Mouse (Mus musculus) left cerebral cortex, postnatal 10 days (tissue): ENCODE results near the gene Alg2. TPM values are rescaled to one million over a fixed set of nuclear protein-coding genes. Genes with fewer than 3 reads are reported as not detected.

Experiments
- DNase-seq, 2 experiments: peaks; one replicate each; pipeline ENCODE4 v3.0.0; 2021 to 2022; ENCODE audit warnings: low spot score in 2 of 2, mixed read lengths in 1 of 2; ENCODE audit errors: extremely low spot score in 1 of 2
- intact Hi-C: fragments of 180-260 bp; cut with DNase I; formaldehyde crosslinking; loops from one replicate; pipeline ENCODE4 v1.15.1; 2025
- total RNA-seq, 2 experiments: library from RNA; stranded (reverse); gene quantifications; 2 replicates each; pipeline ENCODE4 v1.2.3; 2021

The Alg2 gene
- total RNA-seq: 100 to 1,000 TPM; 166 to 168 TPM

- DNase-seq: peak; percentile 94 to 99
- intact Hi-C loops: no loop called here
These were observed at the start of gene Alg2, which contains the start of gene Sec61b for GRCm38 (mm10) chr4:47473968-47474729. Gene Alg2, minus strand, starts transcription at chr4:47474333. Gene Sec61b, plus strand, starts transcription at chr4:47474658.

GRCm38 (mm10) chr4:47521884-47522605 lies 47.9 kb upstream of the Alg2 start:
- intact Hi-C loops: loop anchor here (5.0 kb wide), 1 partner anchor 525 kb away; the partner anchor contains the start of gene Nr4a3
- DNase-seq: peak in 1 of 2 experiments; percentile 48

GRCm38 (mm10) chr4:47520076-47520475 lies 45.9 kb upstream of the Alg2 start:
- intact Hi-C loops: loop anchor here (5.0 kb wide), 1 partner anchor 527 kb away; the partner anchor contains the start of gene Nr4a3
- DNase-seq: no peak

- intact Hi-C loops: no loop called here
- DNase-seq: peak; percentile 23 to 53
These were observed 44.5 kb upstream of the Alg2 start for GRCm38 (mm10) chr4:47518551-47519181.

- intact Hi-C loops: loop anchor here (5.0 to 10.0 kb wide), 2 partner anchors 68 to 880 kb away; no protein-coding TSS in a partner anchor
- DNase-seq: no peak
These were observed 30.8 kb upstream of the Alg2 start for GRCm38 (mm10) chr4:47504841-47505517.

GRCm38 (mm10) chr4:47503045-47503444 lies 28.9 kb upstream of the Alg2 start:
- intact Hi-C loops: loop anchor here (5.0 to 10.0 kb wide), 2 partner anchors 66 to 882 kb away; no protein-coding TSS in a partner anchor
- no peak for DNase-seq

- intact Hi-C loops: loop anchor here (5.0 to 10.0 kb wide), 2 partner anchors 65 to 882 kb away; no protein-coding TSS in a partner anchor
- peak in 1 of 2 experiments; percentile 21 for DNase-seq
These were observed 28.4 kb upstream of the Alg2 start for GRCm38 (mm10) chr4:47502546-47502971.

- no peak for DNase-seq
These were observed 25.0 kb upstream of the Alg2 start for GRCm38 (mm10) chr4:47499121-47499545.

GRCm38 (mm10) chr4:47497811-47498385 lies 23.8 kb upstream of the Alg2 start:
- DNase-seq: no peak
- intact Hi-C loops: no loop called here

More at GRCm38 (mm10) chr4:47499121-47499545, 25.0 kb upstream of the Alg2 start:
- intact Hi-C loops: no loop called here

- intact Hi-C loops: no loop called here
These were observed 20.6 kb upstream of the Alg2 start for GRCm38 (mm10) chr4:47494686-47495085.

GRCm38 (mm10) chr4:47494137-47494536 lies 20.0 kb upstream of the Alg2 start:
- intact Hi-C loops: no loop called here

More at GRCm38 (mm10) chr4:47494686-47495085, 20.6 kb upstream of the Alg2 start:
- no peak for DNase-seq

GRCm38 (mm10) chr4:47493456-47493855 lies 19.3 kb upstream of the Alg2 start:
- intact Hi-C loops: no loop called here
- DNase-seq: no peak

More at GRCm38 (mm10) chr4:47494137-47494536, 20.0 kb upstream of the Alg2 start:
- DNase-seq: no peak

- intact Hi-C loops: no loop called here
- DNase-seq: no peak
These were observed 18.4 kb upstream of the Alg2 start for GRCm38 (mm10) chr4:47492311-47493086.

GRCm38 (mm10) chr4:47491243-47491642 lies 17.1 kb upstream of the Alg2 start:
- DNase-seq: no peak
- intact Hi-C loops: no loop called here

GRCm38 (mm10) chr4:47480576-47480975 lies 6.4 kb upstream of the Alg2 start:
- DNase-seq: no peak
- intact Hi-C loops: no loop called here

GRCm38 (mm10) chr4:47480095-47480494 lies 6.0 kb upstream of the Alg2 start:
- DNase-seq: no peak
- intact Hi-C loops: no loop called here

- intact Hi-C loops: no loop called here
- no peak for DNase-seq
These were observed 3.4 kb upstream of the Alg2 start for GRCm38 (mm10) chr4:47477539-47477938.
